Mouse (Mus musculus) embryo, embryonic 11 days (tissue): ENCODE measurements around the gene Foxn3.
A peak's percentile ranks its signal among the peaks of the same experiment; 100 is the strongest.

ENCODE experiments used
- DNase-seq: peaks from one replicate; pipeline ENCODE4 v3.0.0-alpha.2; 2015

Gene Foxn3

DNA sequence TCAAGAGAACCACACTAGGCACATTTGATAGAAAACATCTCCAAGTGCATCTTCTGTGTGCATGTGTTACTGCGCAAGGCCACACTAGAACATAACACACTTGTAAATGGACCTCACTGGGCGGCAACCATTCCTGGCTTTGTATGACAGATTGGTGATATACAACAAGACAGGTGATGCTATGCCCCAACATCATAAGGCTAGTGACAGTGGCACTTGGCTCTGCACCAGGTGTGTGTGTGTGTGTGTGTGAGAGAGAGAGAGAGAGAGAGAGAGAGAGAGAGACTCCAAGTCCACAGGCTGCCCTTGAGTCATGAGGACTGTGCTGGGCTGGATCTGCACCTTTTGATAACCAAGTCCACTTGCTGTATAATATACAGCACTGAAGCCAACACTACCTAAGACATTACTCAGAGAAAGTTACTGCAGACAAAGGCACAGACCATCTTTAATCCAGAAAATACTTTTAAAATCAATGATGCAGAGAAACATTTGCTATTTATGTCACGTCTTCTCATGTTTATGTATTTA lies 242.4 kb downstream of the Foxn3 start:
- no peak for DNase-seq

- no peak for DNase-seq
Observed at GRCm38 (mm10) chr12:99319896-99320295, 243.5 kb downstream of the Foxn3 start.

GRCm38 (mm10) chr12:99319171-99319570 lies 244.2 kb downstream of the Foxn3 start:
- DNase-seq = no peak

DNA sequence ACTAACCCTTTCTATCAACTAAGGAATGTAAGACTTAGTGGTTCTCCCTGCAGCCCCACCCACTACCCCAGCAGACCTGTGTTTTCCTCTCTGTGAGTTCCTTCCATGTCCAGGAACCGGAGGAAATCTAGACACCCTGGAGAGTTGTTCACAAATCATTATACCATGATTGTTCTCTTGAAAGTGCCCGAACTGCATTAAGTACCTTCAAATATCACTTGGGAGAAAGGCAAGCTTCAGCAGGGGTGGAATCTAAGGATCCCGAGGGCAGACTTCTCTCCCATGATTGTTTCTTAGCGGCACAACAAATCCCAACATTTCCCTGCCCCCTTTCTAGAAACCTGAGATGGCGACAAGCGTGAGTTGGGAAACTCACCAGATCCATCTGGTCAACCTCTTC lies 247.5 kb downstream of the Foxn3 start:
- no peak for DNase-seq

- DNase-seq = no peak
Observed at GRCm38 (mm10) chr12:99314817-99315216, 248.6 kb downstream of the Foxn3 start.

DNA sequence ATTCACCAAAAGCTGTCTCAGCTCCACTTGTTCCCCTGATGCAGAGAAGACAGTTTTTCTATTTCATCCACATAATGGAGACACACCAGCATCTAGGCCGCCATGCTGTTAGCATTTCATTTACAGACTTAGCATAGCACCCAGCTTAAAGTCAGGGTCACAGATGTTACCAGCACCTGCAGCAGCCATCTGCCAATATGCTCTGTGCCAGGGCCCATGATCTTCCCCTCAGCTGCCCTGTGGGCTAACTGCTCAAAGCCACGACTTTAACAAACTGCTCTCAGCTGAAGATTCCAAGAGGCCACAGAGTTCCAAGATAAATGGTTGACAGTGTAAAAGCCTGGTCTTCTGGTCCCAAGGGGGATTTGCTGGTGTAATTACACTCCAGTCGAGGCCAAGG lies 252.1 kb downstream of the Foxn3 start:
- DNase-seq = no peak

- no peak for DNase-seq
Observed at GRCm38 (mm10) chr12:99309937-99310336, 253.4 kb downstream of the Foxn3 start.

GRCm38 (mm10) chr12:99308541-99309089 lies 254.8 kb downstream of the Foxn3 start:
- DNase-seq = peak; percentile 46

DNA sequence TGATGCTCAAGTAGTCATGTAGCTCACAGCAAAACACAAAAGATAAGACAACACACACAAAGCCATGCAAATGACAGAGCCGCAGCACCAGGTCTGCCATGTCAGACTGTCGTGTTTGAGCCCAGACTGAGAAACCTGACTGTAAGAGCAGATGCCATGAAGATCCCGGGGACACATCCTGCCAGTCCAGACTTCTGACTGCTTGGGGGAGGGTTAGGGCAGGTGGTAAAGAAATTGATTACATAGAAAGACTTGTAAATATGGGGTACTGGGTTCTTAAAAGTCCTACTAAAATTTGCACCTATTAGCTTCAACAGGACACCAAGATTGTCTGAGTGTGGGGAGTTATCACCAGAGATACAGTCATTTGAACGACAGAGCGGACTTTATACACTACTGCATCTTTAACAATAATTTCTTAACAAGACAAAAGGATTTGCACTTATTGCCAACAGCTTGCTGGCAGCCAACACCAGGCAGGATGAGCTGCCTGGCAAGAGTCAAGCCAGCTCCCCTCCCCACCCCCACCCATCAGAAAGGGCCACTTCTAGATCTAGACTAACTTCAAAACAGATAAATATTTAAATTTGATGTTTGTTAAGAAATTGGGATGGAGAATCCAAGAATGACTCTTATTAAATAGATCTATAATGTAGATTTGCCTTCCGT lies 256.7 kb downstream of the Foxn3 start:
- no peak for DNase-seq

DNA sequence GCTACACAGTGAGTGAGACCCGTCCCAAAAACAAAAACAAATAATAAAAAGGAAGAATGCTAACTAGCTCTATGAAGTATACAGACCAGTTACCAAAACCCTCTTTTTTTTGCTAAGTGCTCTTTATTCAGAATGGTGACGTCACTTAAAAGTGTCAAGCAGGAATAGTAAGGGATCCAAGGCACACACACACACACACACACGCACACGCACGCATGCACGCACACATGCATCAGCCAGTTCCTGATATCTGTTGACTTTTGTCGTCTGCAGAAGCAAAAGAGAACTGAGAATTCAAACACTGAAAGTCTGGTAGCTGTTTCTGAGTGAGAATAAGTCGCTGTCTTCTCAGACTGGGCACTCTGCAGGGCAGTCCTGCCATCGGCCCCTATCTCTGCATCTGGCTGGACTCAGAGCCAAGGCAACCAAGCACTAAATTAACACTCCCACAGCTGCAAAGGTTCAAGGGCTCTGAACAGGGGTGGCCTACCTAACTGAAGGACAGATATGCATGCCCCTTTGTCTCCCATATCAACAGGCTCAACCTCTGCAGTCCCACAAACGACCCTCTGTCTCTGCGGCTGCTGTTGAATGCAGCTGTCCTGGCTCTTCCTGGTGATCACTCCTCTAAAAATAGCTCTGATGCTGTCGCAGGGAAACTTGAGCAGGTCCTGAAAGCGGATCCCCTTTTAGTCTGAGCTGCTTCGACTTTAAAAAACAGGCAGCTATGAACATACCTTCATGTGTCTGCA lies 257.4 kb downstream of the Foxn3 start:
- peak; percentile 64 for DNase-seq

DNA sequence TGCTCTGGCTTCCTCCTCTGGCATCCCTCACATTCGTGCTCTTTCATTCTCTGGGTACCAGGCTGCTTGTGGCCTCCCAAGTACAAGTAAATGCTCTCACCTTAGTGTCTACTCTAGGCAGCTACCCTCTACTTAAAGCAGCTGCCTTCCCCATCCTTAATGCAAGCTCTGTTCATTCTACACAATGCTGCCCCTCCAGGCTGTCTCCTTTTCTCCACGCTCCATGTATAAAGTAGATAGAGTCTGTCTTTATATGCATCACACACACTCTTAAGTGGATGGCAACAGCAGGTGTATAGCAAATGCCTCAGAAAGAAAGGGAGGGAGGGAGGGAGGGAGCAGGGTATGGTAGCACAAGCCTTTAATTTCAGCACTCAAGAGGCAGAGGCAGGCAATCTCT lies 258.1 kb downstream of the Foxn3 start:
- DNase-seq = no peak

DNA sequence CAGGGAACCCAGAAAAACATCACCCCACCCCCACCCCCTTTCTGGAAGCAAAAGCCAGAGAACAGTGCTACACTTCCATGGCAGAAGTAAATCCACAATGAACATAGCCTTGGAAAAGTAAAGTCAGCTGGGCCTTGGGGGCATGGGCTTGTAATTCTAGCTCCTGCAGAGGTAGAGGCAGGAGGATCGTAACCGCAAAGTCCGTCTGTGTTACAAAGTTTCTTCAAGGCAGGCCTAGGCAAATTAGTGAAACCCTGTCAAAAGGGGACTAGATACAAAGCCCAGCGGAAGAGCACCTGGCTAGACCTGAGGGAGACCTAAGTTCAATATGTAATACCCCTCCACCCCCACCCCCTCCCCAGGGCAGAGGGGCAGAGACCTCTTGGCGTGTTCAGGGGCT lies 259.3 kb downstream of the Foxn3 start:
- no peak for DNase-seq

DNA sequence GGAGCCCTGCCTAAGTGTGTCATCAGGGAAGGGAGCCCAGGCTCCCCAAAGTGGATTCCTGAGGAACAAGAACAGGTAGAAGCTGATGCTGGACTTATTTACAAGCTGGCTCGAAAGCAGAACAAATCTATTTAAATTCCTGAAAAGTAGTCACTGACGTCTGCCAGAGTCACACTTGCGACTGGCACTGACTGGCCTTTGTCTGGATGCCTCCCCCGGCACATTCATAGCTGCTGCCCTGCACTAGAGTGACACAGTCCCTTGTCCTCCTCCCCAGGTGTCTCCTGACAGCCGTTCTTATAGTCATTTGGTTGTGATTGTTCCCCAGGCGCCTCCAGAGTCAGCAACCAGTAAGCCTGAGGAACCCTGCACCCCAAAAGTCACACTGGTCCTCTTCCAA lies 259.8 kb downstream of the Foxn3 start:
- no peak for DNase-seq

DNA sequence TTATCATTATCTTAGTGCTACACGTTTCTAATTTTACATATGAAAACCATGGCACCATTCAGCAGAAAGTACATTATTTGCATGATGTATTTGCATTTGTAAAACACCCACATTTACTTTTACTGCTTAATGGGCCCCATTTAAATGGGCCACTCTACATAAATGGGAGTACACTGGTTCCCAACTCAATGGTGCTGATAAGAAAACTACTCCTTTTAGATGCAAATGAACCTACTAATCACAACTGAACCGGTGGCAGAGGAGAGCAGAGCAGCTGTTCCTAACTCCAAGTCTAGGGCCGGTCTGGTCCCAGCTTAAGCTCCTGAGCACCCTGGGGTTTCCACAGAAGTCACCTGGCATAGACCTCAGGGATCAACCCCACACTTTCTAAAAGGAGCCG lies 263.5 kb downstream of the Foxn3 start:
- DNase-seq = no peak

DNA sequence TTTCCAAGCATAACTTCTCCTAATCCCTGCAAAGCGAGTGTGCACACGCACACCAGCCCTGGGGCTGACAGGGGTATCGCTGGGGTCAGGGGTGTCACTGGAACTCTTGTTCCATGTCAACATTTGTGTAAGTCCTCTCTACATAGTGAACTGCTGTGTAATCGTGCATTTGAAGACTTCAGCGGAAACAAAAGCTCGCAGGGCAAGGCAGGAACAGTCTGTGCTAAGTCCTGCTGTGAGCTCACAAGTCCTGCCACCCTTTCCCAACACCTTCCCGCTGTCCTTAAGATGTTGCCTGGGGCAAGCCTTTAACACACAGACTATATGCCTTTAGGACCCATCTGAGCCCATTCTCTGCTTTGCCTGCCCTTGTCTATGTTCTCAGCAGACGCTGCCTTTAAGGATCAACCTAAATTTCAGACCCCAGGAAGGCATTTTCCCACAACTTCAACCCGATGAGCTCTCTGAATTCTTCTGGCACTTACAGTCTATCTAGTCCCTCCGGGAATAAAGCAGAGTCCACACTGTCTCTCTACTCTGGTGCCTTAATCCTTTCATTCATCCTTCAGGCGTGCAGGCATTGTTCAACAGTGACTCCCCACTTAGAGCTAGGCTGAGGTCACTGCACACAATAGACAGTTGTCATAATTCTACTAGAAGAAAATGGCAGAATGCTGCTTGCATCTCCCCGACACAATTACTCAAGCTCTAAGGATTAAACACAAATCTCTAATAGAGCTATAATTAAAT lies 264.4 kb downstream of the Foxn3 start:
- no peak for DNase-seq

DNA sequence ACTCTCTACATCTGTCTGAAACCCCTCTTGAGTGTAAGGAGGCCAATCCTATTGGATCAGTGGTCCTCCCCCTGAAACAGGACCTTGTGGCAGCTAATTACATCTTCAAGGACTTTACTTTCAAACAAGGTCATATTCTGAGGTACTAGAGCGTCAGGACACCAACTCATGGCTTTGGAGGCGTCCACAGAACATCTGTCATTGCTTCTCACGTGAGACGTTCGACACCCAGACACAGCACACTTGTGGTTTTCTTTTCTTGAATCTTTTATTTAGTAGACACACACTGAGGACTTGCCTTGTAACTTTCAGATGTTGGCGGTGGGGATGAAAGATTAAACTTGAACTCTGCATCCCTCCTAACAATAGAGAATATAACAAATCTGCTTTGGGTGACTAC lies 265.1 kb downstream of the Foxn3 start:
- DNase-seq = no peak

- no peak for DNase-seq
Observed at GRCm38 (mm10) chr12:99297792-99298191, 265.6 kb downstream of the Foxn3 start.

DNA sequence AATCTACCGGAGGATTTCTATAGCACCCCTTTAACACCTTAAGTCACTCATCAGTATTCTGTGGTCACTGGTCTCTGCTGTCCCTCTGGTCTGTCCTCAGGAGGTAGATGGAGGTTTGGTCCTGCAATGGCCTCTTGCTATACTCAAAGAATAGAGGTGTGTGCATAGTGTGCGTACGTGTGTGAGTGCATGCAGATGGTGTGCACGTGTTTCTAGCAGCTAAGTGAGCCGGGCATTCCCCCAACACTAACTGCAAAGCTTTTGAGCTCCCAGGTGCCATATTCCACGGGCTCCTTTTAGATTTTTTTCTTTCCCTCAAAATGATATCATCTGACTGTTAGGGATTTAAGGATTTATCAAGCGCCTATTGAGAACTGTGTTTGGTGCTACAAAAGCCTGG lies 269.9 kb downstream of the Foxn3 start:
- DNase-seq = no peak

GRCm38 (mm10) chr12:99292152-99292551 lies 271.2 kb downstream of the Foxn3 start:
- no peak for DNase-seq

DNA sequence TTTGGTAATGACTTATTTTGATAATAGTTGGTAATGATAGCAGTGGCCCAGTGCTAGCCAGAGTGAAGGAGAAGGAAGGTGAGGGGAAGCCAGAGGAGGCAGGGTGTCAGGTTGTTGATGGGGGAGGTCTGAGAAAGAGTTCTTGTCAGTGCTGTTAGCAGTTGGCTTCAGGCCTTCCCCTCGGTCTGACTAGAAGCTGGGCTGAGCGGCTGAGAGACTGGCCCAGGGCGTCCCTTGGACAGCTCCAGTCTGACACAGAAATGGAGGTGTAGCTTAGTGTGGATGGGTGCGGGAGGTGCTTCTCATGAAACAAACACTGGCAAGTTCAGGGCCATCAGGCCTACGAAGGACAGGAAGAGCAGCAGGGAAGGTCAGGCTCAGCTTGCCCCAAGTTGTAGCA lies 276.3 kb downstream of the Foxn3 start:
- DNase-seq = no peak

DNA sequence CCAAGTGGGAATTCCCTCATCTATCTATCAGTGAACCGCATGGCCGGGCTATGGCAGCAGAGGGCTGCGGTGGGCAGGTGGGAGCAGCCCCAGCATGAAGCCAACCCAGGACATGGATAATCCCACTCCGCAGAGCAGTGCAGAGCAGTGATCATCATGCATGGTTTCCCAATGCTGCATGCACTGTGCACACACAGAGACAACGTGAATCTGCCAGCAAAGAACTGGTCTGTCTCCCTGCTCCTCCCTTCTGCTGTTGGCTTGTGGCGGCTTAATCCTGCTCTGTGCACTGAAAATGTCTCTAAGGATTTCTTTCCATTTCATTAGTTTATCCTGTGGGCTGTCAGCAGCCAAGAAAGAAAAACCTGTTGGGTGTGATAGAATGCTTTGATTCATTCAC lies 276.7 kb downstream of the Foxn3 start:
- DNase-seq = no peak

GRCm38 (mm10) chr12:99285656-99286055 lies 277.7 kb downstream of the Foxn3 start:
- no peak for DNase-seq

DNA sequence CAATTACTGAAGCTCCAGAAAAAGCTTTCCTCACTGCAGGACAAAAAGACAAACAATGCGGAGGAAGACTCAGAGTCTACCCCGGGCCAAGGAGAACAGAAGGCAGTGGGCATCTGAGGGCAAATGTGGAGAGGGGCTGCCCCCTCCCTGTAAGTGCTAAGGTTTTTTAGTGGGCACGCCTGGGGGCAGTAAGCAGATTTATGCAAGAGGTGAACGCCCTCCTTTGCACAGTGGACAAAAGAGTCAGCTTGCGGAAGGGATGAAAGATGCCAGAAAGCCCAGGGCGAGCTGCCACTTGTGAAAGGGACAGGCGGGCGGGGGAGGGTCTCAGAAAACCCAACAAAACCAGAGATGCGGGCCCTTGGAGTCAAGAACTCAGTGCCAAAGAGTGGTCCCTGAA lies 278.2 kb downstream of the Foxn3 start:
- DNase-seq = peak; percentile 59
